ENCODE assay signal across 8 mouse cellular contexts in the genomic region with DNA sequence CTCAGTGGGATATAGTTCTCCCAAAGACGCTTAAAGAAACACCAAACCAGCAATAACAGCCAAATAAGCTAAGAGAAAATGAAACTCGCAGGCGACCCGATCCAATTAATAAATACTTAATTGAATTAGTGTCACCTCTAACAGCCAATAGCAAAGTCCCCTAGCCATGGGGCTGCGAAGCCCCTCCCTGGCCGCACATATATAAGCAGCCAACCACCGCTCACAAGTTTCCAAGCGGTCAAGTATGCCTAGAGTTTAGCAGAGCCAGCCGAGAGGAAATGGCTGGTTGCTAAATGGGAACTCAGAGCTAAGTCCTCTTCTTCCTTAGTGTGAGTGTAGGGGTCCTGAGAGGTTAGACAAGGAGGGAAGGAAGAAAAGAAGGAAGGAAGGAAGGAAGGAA. TPM values are rescaled to one million over a fixed set of nuclear protein-coding genes. Genes with fewer than 3 reads are reported as not detected.
DNase-seq lines count a peak whose midpoint lies in the region; ATAC-seq and TF ChIP-seq lines count a peak whose summit lies in the region.

A gene (plus strand): TSS at position 252 of the 400 bp plus-strand sequence.

- peaks cover 28% of the 10 kb centered on the region for H3K27me3 ChIP-seq in C2C12 (ENCODE audit: control insufficient read depth, insufficient read depth, insufficient read length)
- H3K27me3 ChIP-seq in embryonic facial prominence, embryonic 12.5 days = peaks cover 79% of the 10 kb centered on the region
- peaks cover 85% of the 10 kb centered on the region for H3K27me3 ChIP-seq in limb, embryonic 12.5 days
- peaks cover 74% of the 10 kb centered on the region for H3K27me3 ChIP-seq in neural tube, embryonic 15.5 days (replicated peaks)

- H3K4me3 ChIP-seq in C2C12 (ENCODE audit: insufficient read depth, poor library complexity, severe bottlenecking) = peak within 1 kb of the TSS; percentile 21
- H3K4me3 ChIP-seq in embryonic facial prominence, embryonic 12.5 days = peak within 1 kb of the TSS; percentile 38
- H3K4me3 ChIP-seq in limb, embryonic 12.5 days (replicated peaks) = peak within 1 kb of the TSS; percentile 43
- H3K4me3 ChIP-seq in neural tube, embryonic 15.5 days (replicated peaks) = peak within 1 kb of the TSS; percentile 33

- H3K9me3 ChIP-seq in embryonic facial prominence, embryonic 12.5 days = no peaks in the 10 kb centered on the region
- H3K9me3 ChIP-seq in limb, embryonic 12.5 days = no peaks in the 10 kb centered on the region
- H3K9me3 ChIP-seq in neural tube, embryonic 15.5 days (replicated peaks) = no peaks in the 10 kb centered on the region

- H3K27ac ChIP-seq in embryonic facial prominence, embryonic 12.5 days = no peak within 1 kb of the TSS
- no peak within 1 kb of the TSS for H3K27ac ChIP-seq in limb, embryonic 12.5 days
- no peak within 1 kb of the TSS for H3K27ac ChIP-seq in neural tube, embryonic 15.5 days (replicated peaks)

- no peak within 1 kb of the TSS for H3K9ac ChIP-seq in embryonic facial prominence, embryonic 12.5 days
- peak within 1 kb of the TSS; percentile 47 for H3K9ac ChIP-seq in limb, embryonic 12.5 days (replicated peaks)
- no peak within 1 kb of the TSS for H3K9ac ChIP-seq in neural tube, embryonic 15.5 days (replicated peaks)

- H3K4me1 ChIP-seq in embryonic facial prominence, embryonic 12.5 days = peaks cover 11% of the 10 kb centered on the region
- H3K4me1 ChIP-seq in limb, embryonic 12.5 days (replicated peaks) = peaks cover 30% of the 10 kb centered on the region
- peaks cover 33% of the 10 kb centered on the region for H3K4me1 ChIP-seq in neural tube, embryonic 15.5 days

- WGBS in embryonic facial prominence, embryonic 12.5 days = 0% methylated on average over 9 of the region's 9 CpGs
- WGBS in limb, embryonic 12.5 days = under 1% methylated on average over 9 of the region's 9 CpGs
- 0% methylated on average over 9 of the region's 9 CpGs for WGBS in neural tube, embryonic 15.5 days

- no peaks in the 10 kb centered on the region for H3K79me2 ChIP-seq in C2C12 (ENCODE audit: control insufficient read depth, insufficient read depth)

- no peak for TF ChIP-seq CTCF in C2C12 (IDR thresholded peaks at IDR 0.05; ENCODE audit: control insufficient read depth, insufficient read depth, insufficient read length)

- ATAC-seq in embryonic facial prominence, embryonic 12.5 days (ENCODE audit: insufficient number of reproducible peaks, insufficient read depth, low FRiP score, low TSS enrichment) = no peak
- ATAC-seq in limb, embryonic 12.5 days (ENCODE audit: insufficient number of reproducible peaks, insufficient read depth, low FRiP score, low TSS enrichment, low read depth) = no peak
- ATAC-seq in neural tube, embryonic 15.5 days (ENCODE audit: low FRiP score) = no peak

- no peaks in the 10 kb centered on the region for H3K79me3 ChIP-seq in C2C12 (ENCODE audit: low read depth)

- H3K36me3 ChIP-seq in C2C12 (ENCODE audit: control insufficient read depth, insufficient read depth) = no peaks in the 10 kb centered on the region
- no peaks in the 10 kb centered on the region for H3K36me3 ChIP-seq in embryonic facial prominence, embryonic 12.5 days
- H3K36me3 ChIP-seq in limb, embryonic 12.5 days = no peaks in the 10 kb centered on the region
- no peaks in the 10 kb centered on the region for H3K36me3 ChIP-seq in neural tube, embryonic 15.5 days

- DNase-seq in embryo, embryonic 10.5 days (ENCODE audit: low spot score) = peak; percentile 59
- DNase-seq in embryo, embryonic 10 days (ENCODE audit: low spot score) = no peak
- no peak for DNase-seq in layer of hippocampus, adult 9-11 months
- DNase-seq in spleen, adult 12 weeks (ENCODE audit: low spot score) = no peak

- H3K4me2 ChIP-seq in embryonic facial prominence, embryonic 12.5 days (replicated peaks) = peak within 1 kb of the TSS; percentile 53
- peak within 1 kb of the TSS; percentile 61 for H3K4me2 ChIP-seq in limb, embryonic 12.5 days
- peak within 1 kb of the TSS; percentile 59 for H3K4me2 ChIP-seq in neural tube, embryonic 15.5 days

- peak within 1 kb of the TSS; percentile 41 for H3ac ChIP-seq in C2C12 (ENCODE audit: control insufficient read depth, insufficient read length, low read depth)

TF ChIP-seq in C2C12, 6 proteins besides CTCF, POLR2A, EP300 and RAD21:
- no peak for TF ChIP-seq CEBPB (IDR thresholded peaks at IDR 0.05; ENCODE audit: low read depth)
- TF ChIP-seq FOSL1 (IDR thresholded peaks at IDR 0.05; ENCODE audit: insufficient read depth, low read length, poor library complexity, severe bottlenecking) = no peak
- no peak for TF ChIP-seq USF1 (IDR thresholded peaks at IDR 0.05; ENCODE audit: low read depth)
- no peak for TF ChIP-seq MAX (IDR thresholded peaks at IDR 0.05)
- no peak for TF ChIP-seq MYOD1 (IDR thresholded peaks at IDR 0.05; ENCODE audit: control insufficient read depth, insufficient read length, low read depth)
- TF ChIP-seq MYOG (IDR thresholded peaks at IDR 0.05; ENCODE audit: control insufficient read depth, extremely low read depth, insufficient read length) = no peak

RNA-seq across cellular contexts. Expression of the gene that starts here (rescaled TPM):
- polyA plus RNA-seq in C2C12 (2012; fragmentation: generic; extraction: Trizol) = 0.15 TPM
- polyA plus RNA-seq in embryonic facial prominence, embryonic 12.5 days (2016; fragmentation: Nextera tagmentation; extraction: Ambion mirVana) = 0.09 and 0.65 TPM in 2 replicates
- polyA plus RNA-seq in limb, embryonic 12.5 days (2016; fragmentation: Nextera tagmentation; extraction: Ambion mirVana) = 0.75 and 2.1 TPM in 2 replicates
- 0.06 TPM in 1 of 2 replicates, not detected in the other for polyA plus RNA-seq in neural tube, embryonic 15.5 days (2015; fragmentation: Nextera tagmentation; extraction: Ambion mirVana)
